In genomic region chr4:65391001-65391400, GRCm38 (mm10) we compare ENCODE assay signal across 15 mouse cellular contexts.
A peak's percentile ranks its signal among the peaks of the same experiment; 100 is the strongest.
DNase-seq lines count a peak whose midpoint lies in the region; ATAC-seq and TF ChIP-seq lines count a peak whose summit lies in the region.
"Had no signal": no experiment of that assay in that cellular context is flagged by ENCODE, and none has a peak within 500 bp of the region (broad histone marks: within the 10 kb centered on the region; RNA-seq: fewer than 3 reads in every experiment).

No protein-coding gene starts in this region.

- H3K4me3 ChIP-seq in gastrocnemius, adult 2 months = no peak overlapping the region
- H3K4me3 ChIP-seq in kidney, embryonic 16.5 days (ENCODE audit: low read length) = no peak overlapping the region
- H3K4me3 ChIP-seq in embryonic facial prominence, embryonic 14.5 days (ENCODE audit: low read depth, low read length) = no peak overlapping the region
- H3K4me3 ChIP-seq: limb, embryonic 15.5 days had no signal

- H3K27me3 ChIP-seq in kidney, embryonic 16.5 days (ENCODE audit: insufficient read depth, low read length) = no peaks in the 10 kb centered on the region
- no peaks in the 10 kb centered on the region for H3K27me3 ChIP-seq in embryonic facial prominence, embryonic 14.5 days (replicated peaks; ENCODE audit: control insufficient read depth, insufficient read depth, low read length)
- H3K27me3 ChIP-seq: limb, embryonic 15.5 days had no signal

- no peak overlapping the region for H3K4me2 ChIP-seq in kidney, embryonic 16.5 days (replicated peaks; ENCODE audit: low read depth, low read length)
- no peak overlapping the region for H3K4me2 ChIP-seq in embryonic facial prominence, embryonic 14.5 days (ENCODE audit: low read depth, low read length)
- H3K4me2 ChIP-seq: limb, embryonic 15.5 days; midbrain, embryonic 11.5 days had no signal

- no peak for TF ChIP-seq CTCF in gastrocnemius, adult 2 months (IDR thresholded peaks at IDR 0.05)

- no peak overlapping the region for H3K27ac ChIP-seq in gastrocnemius, adult 2 months
- no peak overlapping the region for H3K27ac ChIP-seq in kidney, embryonic 16.5 days (ENCODE audit: low read length)
- H3K27ac ChIP-seq in embryonic facial prominence, embryonic 14.5 days (replicated peaks; ENCODE audit: low read depth, low read length) = no peak overlapping the region
- H3K27ac ChIP-seq: limb, embryonic 15.5 days; stomach, postnatal 0 days had no signal

- peak; percentile 67; the same call in 1 of the 2 replicates for ATAC-seq in kidney, embryonic 16.5 days (ENCODE audit: low FRiP score, low TSS enrichment)
- no peak for ATAC-seq in embryonic facial prominence, embryonic 14.5 days (ENCODE audit: low read depth)
- ATAC-seq: liver, postnatal 0 days had no signal

- no peaks in the 10 kb centered on the region for H3K36me3 ChIP-seq in kidney, embryonic 16.5 days (ENCODE audit: insufficient read depth, low read length)
- H3K36me3 ChIP-seq in embryonic facial prominence, embryonic 14.5 days (ENCODE audit: control insufficient read depth, insufficient read depth, low read length) = no peaks in the 10 kb centered on the region
- H3K36me3 ChIP-seq: limb, embryonic 15.5 days had no signal

- 15% methylated on average over 4 of the region's 4 CpGs for WGBS in kidney, embryonic 16.5 days
- WGBS in embryonic facial prominence, embryonic 14.5 days = 47% methylated on average over 4 of the region's 4 CpGs

- peak; percentile 24 for DNase-seq in gastrocnemius, adult 2 months
- no peak for DNase-seq in gastrocnemius, postnatal 4 days (ENCODE audit: low spot score in 2 of 2)
- DNase-seq in kidney, adult 9 months = no peak
- DNase-seq in brain, adult 2 months (ENCODE audit: low read depth, low spot score) = peak; percentile 20
- peak; percentile 29 for DNase-seq in embryonic facial prominence, embryonic 14.5 days (ENCODE audit: low spot score)
- no peak for DNase-seq in B cell, adult 2 months
- DNase-seq: cerebellum, adult 11-12 months; liver, postnatal 0 days; right cerebral cortex, adult 18-20 months; spleen, adult 18-20 months; thymus, postnatal 14 days had no signal

- intact Hi-C loops in gastrocnemius, adult 2 months (cut with DNase I) = no loop called here

- 0 out of 2 replicates have a peak, but pooled peaks cover 9% of the 10 kb centered on the region for H3K4me1 ChIP-seq in kidney, embryonic 16.5 days (ENCODE audit: insufficient read depth, low read length)
- no peaks in the 10 kb centered on the region for H3K4me1 ChIP-seq in embryonic facial prominence, embryonic 14.5 days (ENCODE audit: control insufficient read depth, insufficient read depth, low read length)
- H3K4me1 ChIP-seq: limb, embryonic 15.5 days had no signal

- H3K9ac ChIP-seq in kidney, embryonic 16.5 days (replicated peaks; ENCODE audit: low read length) = no peak overlapping the region
- no peak overlapping the region for H3K9ac ChIP-seq in embryonic facial prominence, embryonic 14.5 days (ENCODE audit: low read depth, low read length)
- H3K9ac ChIP-seq: limb, embryonic 15.5 days; liver, postnatal 0 days had no signal

- no peaks in the 10 kb centered on the region for H3K9me3 ChIP-seq in kidney, embryonic 16.5 days (ENCODE audit: low read length)
- H3K9me3 ChIP-seq in embryonic facial prominence, embryonic 14.5 days (ENCODE audit: control insufficient read depth, low read length) = no peaks in the 10 kb centered on the region
- H3K9me3 ChIP-seq: limb, embryonic 15.5 days had no signal

Comparison
In these comparisons a context has a peak if more than half of its experiments do, and no peak if none do; other contexts are left out.
1. DNase-seq: peak in gastrocnemius, adult 2 months (single experiment), brain, adult 2 months (single experiment) and embryonic facial prominence, embryonic 14.5 days (single experiment); none in gastrocnemius, postnatal 4 days (0 of 2), kidney, adult 9 months (single experiment) and B cell, adult 2 months (0 of 2).